Mouse (Mus musculus) frontal cortex, postnatal 25 days (tissue): ENCODE measurements around the gene Prtn3.

Experiments
- DNase-seq, 2 experiments: peaks; one replicate each; pipeline ENCODE4 v3.0.0; 2022; ENCODE audit warnings: low spot score in 2 of 2

The Prtn3 gene

GRCm38 (mm10) chr10:79855558-79856184, 18.6 kb upstream of the Prtn3 start:
- no peak for DNase-seq

GRCm38 (mm10) chr10:79856280-79856679, 18.0 kb upstream of the Prtn3 start:
- no peak for DNase-seq

- no peak for DNase-seq
These were observed 17.4 kb upstream of the Prtn3 start for GRCm38 (mm10) chr10:79856704-79857451.

GRCm38 (mm10) chr10:79857452-79857811, 16.8 kb upstream of the Prtn3 start:
- DNase-seq = no peak

GRCm38 (mm10) chr10:79857894-79858293, 16.4 kb upstream of the Prtn3 start:
- DNase-seq = no peak

- DNase-seq = no peak
These were observed 15.7 kb upstream of the Prtn3 start for GRCm38 (mm10) chr10:79858416-79859074.

GRCm38 (mm10) chr10:79859116-79859515, 15.2 kb upstream of the Prtn3 start:
- no peak for DNase-seq

- DNase-seq = no peak
These were observed 14.0 kb upstream of the Prtn3 start for GRCm38 (mm10) chr10:79860079-79860911.

- no peak for DNase-seq
These were observed 12.8 kb upstream of the Prtn3 start for GRCm38 (mm10) chr10:79861230-79862048.

- DNase-seq = no peak
These were observed 12.1 kb upstream of the Prtn3 start for GRCm38 (mm10) chr10:79862049-79862788.

GRCm38 (mm10) chr10:79862925-79863324, 11.4 kb upstream of the Prtn3 start:
- DNase-seq = no peak

- no peak for DNase-seq
These were observed 9.7 kb upstream of the Prtn3 start for GRCm38 (mm10) chr10:79864351-79865188.

GRCm38 (mm10) chr10:79865189-79865601, 9.1 kb upstream of the Prtn3 start:
- DNase-seq = no peak

- DNase-seq = no peak
These were observed 8.4 kb upstream of the Prtn3 start for GRCm38 (mm10) chr10:79865801-79866295.

GRCm38 (mm10) chr10:79866601-79867000, 7.7 kb upstream of the Prtn3 start:
- no peak for DNase-seq

- DNase-seq = no peak
These were observed 2.4 kb upstream of the Prtn3 start for GRCm38 (mm10) chr10:79871845-79872244.

GRCm38 (mm10) chr10:79872862-79873261, 1.4 kb upstream of the Prtn3 start:
- no peak for DNase-seq

- DNase-seq = no peak
These were observed 963 bp upstream of the Prtn3 start for GRCm38 (mm10) chr10:79873313-79873712.

- no peak for DNase-seq
These were observed 474 bp upstream of the Prtn3 start for GRCm38 (mm10) chr10:79873715-79874289.
